Mouse (Mus musculus): ENCODE measurements around the gene Ypel5. TPM values are rescaled to one million over a fixed set of nuclear protein-coding genes. Genes with fewer than 3 reads are reported as not detected.

Gene Ypel5
- polyA plus RNA-seq, 1 experiment from 2014 or later: 45.3 TPM

- H3K4me1 ChIP-seq (replicated peaks; ENCODE audit: control insufficient read depth, insufficient read depth, low read length): no peaks in the 10 kb centered on the region
- 84% methylated on average over 10 of the region's 10 CpGs for WGBS
- no peak for ATAC-seq (replicated peaks; ENCODE audit: low FRiP score)
Measured at GRCm38 (mm10) chr17:72863226-72863625, 27.0 kb downstream of the Ypel5 start.

GRCm38 (mm10) chr17:72866624-72867245 lies 30.5 kb downstream of the Ypel5 start:
- Histone ChIP-seq H3K9ac (ENCODE audit: low read length) (no peak overlapping the region), H3K27me3 (ENCODE audit: control insufficient read depth, insufficient read depth, low read length) (no peaks in the 10 kb centered on the region), H3K27ac (ENCODE audit: low read depth, low read length) (no peak overlapping the region), H3K4me1 (replicated peaks; ENCODE audit: control insufficient read depth, insufficient read depth, low read length) (no peaks in the 10 kb centered on the region), H3K4me3 (ENCODE audit: low read depth, low read length) (no peak overlapping the region), H3K4me2 (ENCODE audit: low read depth, low read length, severe bottlenecking) (no peak overlapping the region), H3K36me3 (ENCODE audit: control insufficient read depth, insufficient read depth, low read length) (no peaks in the 10 kb centered on the region), H3K9me3 (ENCODE audit: control insufficient read depth, low read length) (no peaks in the 10 kb centered on the region)
- ATAC-seq (replicated peaks; ENCODE audit: low FRiP score) (no peak), DNase-seq (ENCODE audit: low spot score) (no peak)
- 85% methylated on average over 3 of the region's 3 CpGs for WGBS

More at GRCm38 (mm10) chr17:72863226-72863625, 27.0 kb downstream of the Ypel5 start:
- Histone ChIP-seq H3K9me3 (ENCODE audit: control insufficient read depth, low read length) (no peaks in the 10 kb centered on the region), H3K4me3 (ENCODE audit: low read depth, low read length) (no peak overlapping the region), H3K27me3 (ENCODE audit: control insufficient read depth, insufficient read depth, low read length) (no peaks in the 10 kb centered on the region), H3K9ac (ENCODE audit: low read length) (no peak overlapping the region), H3K36me3 (ENCODE audit: control insufficient read depth, insufficient read depth, low read length) (no peaks in the 10 kb centered on the region), H3K27ac (ENCODE audit: low read depth, low read length) (no peak overlapping the region), H3K4me2 (ENCODE audit: low read depth, low read length, severe bottlenecking) (no peak overlapping the region)
- DNase-seq (ENCODE audit: low spot score): no peak

- no peak overlapping the region for H3K9ac ChIP-seq (ENCODE audit: low read length)
- no peak for DNase-seq (ENCODE audit: low spot score)
- ATAC-seq (replicated peaks; ENCODE audit: low FRiP score): no peak
- no peak overlapping the region for H3K27ac ChIP-seq (ENCODE audit: low read depth, low read length)
- H3K4me1 ChIP-seq (replicated peaks; ENCODE audit: control insufficient read depth, insufficient read depth, low read length): no peaks in the 10 kb centered on the region
- H3K36me3 ChIP-seq (ENCODE audit: control insufficient read depth, insufficient read depth, low read length): no peaks in the 10 kb centered on the region
- H3K4me3 ChIP-seq (ENCODE audit: low read depth, low read length): no peak overlapping the region
- WGBS: 98% methylated on average over 2 of the region's 2 CpGs
- no peaks in the 10 kb centered on the region for H3K27me3 ChIP-seq (ENCODE audit: control insufficient read depth, insufficient read depth, low read length)
- H3K4me2 ChIP-seq (ENCODE audit: low read depth, low read length, severe bottlenecking): no peak overlapping the region
- no peaks in the 10 kb centered on the region for H3K9me3 ChIP-seq (ENCODE audit: control insufficient read depth, low read length)
Measured at GRCm38 (mm10) chr17:72868181-72868580, 31.9 kb downstream of the Ypel5 start.

GRCm38 (mm10) chr17:72878979-72879378 lies 42.7 kb downstream of the Ypel5 start:
- DNase-seq (ENCODE audit: low spot score): no peak
- no peak for ATAC-seq (replicated peaks; ENCODE audit: low FRiP score)
- no peak overlapping the region for H3K4me3 ChIP-seq (ENCODE audit: low read depth, low read length)
- WGBS: 92% methylated on average over 9 of the region's 9 CpGs
- no peaks in the 10 kb centered on the region for H3K9me3 ChIP-seq (ENCODE audit: control insufficient read depth, low read length)
- H3K36me3 ChIP-seq (ENCODE audit: control insufficient read depth, insufficient read depth, low read length): no peaks in the 10 kb centered on the region
- H3K4me1 ChIP-seq (replicated peaks; ENCODE audit: control insufficient read depth, insufficient read depth, low read length): no peaks in the 10 kb centered on the region
- no peak overlapping the region for H3K9ac ChIP-seq (ENCODE audit: low read length)
- H3K4me2 ChIP-seq (ENCODE audit: low read depth, low read length, severe bottlenecking): no peak overlapping the region
- no peak overlapping the region for H3K27ac ChIP-seq (ENCODE audit: low read depth, low read length)
- H3K27me3 ChIP-seq (ENCODE audit: control insufficient read depth, insufficient read depth, low read length): no peaks in the 10 kb centered on the region

GRCm38 (mm10) chr17:72880156-72880555 lies 43.9 kb downstream of the Ypel5 start:
- no peak for ATAC-seq (replicated peaks; ENCODE audit: low FRiP score)

GRCm38 (mm10) chr17:72881051-72881450 lies 44.8 kb downstream of the Ypel5 start:
- Histone ChIP-seq H3K4me1 (replicated peaks; ENCODE audit: control insufficient read depth, insufficient read depth, low read length) (no peaks in the 10 kb centered on the region), H3K4me2 (ENCODE audit: low read depth, low read length, severe bottlenecking) (no peak overlapping the region), H3K9ac (ENCODE audit: low read length) (no peak overlapping the region), H3K4me3 (ENCODE audit: low read depth, low read length) (no peak overlapping the region), H3K36me3 (ENCODE audit: control insufficient read depth, insufficient read depth, low read length) (no peaks in the 10 kb centered on the region), H3K9me3 (ENCODE audit: control insufficient read depth, low read length) (no peaks in the 10 kb centered on the region), H3K27ac (ENCODE audit: low read depth, low read length) (no peak overlapping the region), H3K27me3 (ENCODE audit: control insufficient read depth, insufficient read depth, low read length) (no peaks in the 10 kb centered on the region)
- 75% methylated on average over 3 of the region's 3 CpGs for whole genome bisulfite sequencing
- DNase-seq (ENCODE audit: low spot score) (no peak), ATAC-seq (replicated peaks; ENCODE audit: low FRiP score) (no peak)

More at GRCm38 (mm10) chr17:72880156-72880555, 43.9 kb downstream of the Ypel5 start:
- Histone ChIP-seq H3K4me3 (ENCODE audit: low read depth, low read length) (no peak overlapping the region), H3K27me3 (ENCODE audit: control insufficient read depth, insufficient read depth, low read length) (no peaks in the 10 kb centered on the region), H3K27ac (ENCODE audit: low read depth, low read length) (no peak overlapping the region), H3K4me2 (ENCODE audit: low read depth, low read length, severe bottlenecking) (no peak overlapping the region), H3K9ac (ENCODE audit: low read length) (no peak overlapping the region), H3K4me1 (replicated peaks; ENCODE audit: control insufficient read depth, insufficient read depth, low read length) (no peaks in the 10 kb centered on the region), H3K9me3 (ENCODE audit: control insufficient read depth, low read length) (no peaks in the 10 kb centered on the region), H3K36me3 (ENCODE audit: control insufficient read depth, insufficient read depth, low read length) (no peaks in the 10 kb centered on the region)
- 80% methylated on average over 3 of the region's 3 CpGs for WGBS
- DNase-seq (ENCODE audit: low spot score): no peak

- Histone ChIP-seq H3K27me3 (ENCODE audit: control insufficient read depth, insufficient read depth, low read length) (no peaks in the 10 kb centered on the region), H3K27ac (ENCODE audit: low read depth, low read length) (no peak overlapping the region), H3K9me3 (ENCODE audit: control insufficient read depth, low read length) (no peaks in the 10 kb centered on the region), H3K9ac (ENCODE audit: low read length) (no peak overlapping the region), H3K4me3 (ENCODE audit: low read depth, low read length) (no peak overlapping the region), H3K4me1 (replicated peaks; ENCODE audit: control insufficient read depth, insufficient read depth, low read length) (no peaks in the 10 kb centered on the region), H3K4me2 (ENCODE audit: low read depth, low read length, severe bottlenecking) (no peak overlapping the region), H3K36me3 (ENCODE audit: control insufficient read depth, insufficient read depth, low read length) (no peaks in the 10 kb centered on the region)
- no peak for ATAC-seq (replicated peaks; ENCODE audit: low FRiP score)
- no peak for DNase-seq (ENCODE audit: low spot score)
- 43% methylated on average over 1 of the region's 1 CpGs for WGBS
Measured at GRCm38 (mm10) chr17:72881804-72882203, 45.6 kb downstream of the Ypel5 start.

GRCm38 (mm10) chr17:72889556-72890397 lies 53.5 kb downstream of the Ypel5 start:
- Histone ChIP-seq H3K36me3 (ENCODE audit: control insufficient read depth, insufficient read depth, low read length) (no peaks in the 10 kb centered on the region), H3K4me1 (replicated peaks; ENCODE audit: control insufficient read depth, insufficient read depth, low read length) (no peaks in the 10 kb centered on the region; the same call in 1 of the 2 replicates), H3K9ac (ENCODE audit: low read length) (peak overlapping the region; percentile 4; the same call in 1 of the 2 replicates), H3K4me3 (ENCODE audit: low read depth, low read length) (no peak overlapping the region), H3K27me3 (ENCODE audit: control insufficient read depth, insufficient read depth, low read length) (peaks cover 3% of the 10 kb centered on the region; the same call in 1 of the 2 replicates), H3K4me2 (ENCODE audit: low read depth, low read length, severe bottlenecking) (peak overlapping the region; percentile 31; the same call in 1 of the 2 replicates), H3K9me3 (ENCODE audit: control insufficient read depth, low read length) (no peaks in the 10 kb centered on the region), H3K27ac (ENCODE audit: low read depth, low read length) (no peak overlapping the region)
- peak; percentile 85 for ATAC-seq (replicated peaks; ENCODE audit: low FRiP score)
- WGBS: 6% methylated on average over 19 of the region's 20 CpGs
- DNase-seq (ENCODE audit: low spot score): peak; percentile 79
